Mouse (Mus musculus) heart, embryonic 15.5 days (tissue): Measurements from ENCODE around the gene Drc3. TPM values are rescaled to one million over a fixed set of nuclear protein-coding genes. Genes with fewer than 3 reads are reported as not detected.

ENCODE experiments used
- ATAC-seq: fragments of 200-750 bp; cut with Nextera tagmentation; replicated peaks from 2 replicates; pipeline ENCODE4 v1.8.0; 2017; ENCODE audit warnings: low read depth, moderate TSS enrichment; ENCODE audit not compliant: insufficient number of reproducible peaks, insufficient read depth, low FRiP score
- H3K27ac ChIP-seq: fragments of 300-500 bp; sonication (generic); 2 replicates; pipeline ENCODE4 v1.5.1; 2015; ENCODE audit warnings: mild to moderate bottlenecking, inconsistent platforms
- H3K27me3 ChIP-seq: fragments of 300-500 bp; sonication (generic); 2 replicates; pipeline ENCODE4 v1.6.1; 2015; ENCODE audit warnings: inconsistent platforms
- H3K36me3 ChIP-seq: fragments of 300-500 bp; sonication (generic); 2 replicates; pipeline ENCODE4 v1.6.1; 2015; ENCODE audit warnings: mild to moderate bottlenecking, inconsistent platforms
- H3K4me1 ChIP-seq: fragments of 300-500 bp; sonication (generic); replicated peaks from 2 replicates; pipeline ENCODE4 v1.6.1; 2015; ENCODE audit warnings: inconsistent platforms
- H3K4me2 ChIP-seq: fragments of 300-500 bp; sonication (generic); 2 replicates; pipeline ENCODE4 v1.6.1; 2015; ENCODE audit warnings: inconsistent platforms, mild to moderate bottlenecking, moderate library complexity
- H3K4me3 ChIP-seq: fragments of 300-500 bp; sonication (generic); 2 replicates; pipeline ENCODE4 v1.5.1; 2015; ENCODE audit warnings: mild to moderate bottlenecking, inconsistent platforms
- H3K9ac ChIP-seq: fragments of 300-500 bp; sonication (generic); 2 replicates; pipeline ENCODE4 v1.6.1; 2015; ENCODE audit warnings: mild to moderate bottlenecking, inconsistent platforms
- H3K9me3 ChIP-seq: fragments of 300-500 bp; sonication (generic); replicated peaks from 2 replicates; pipeline ENCODE4 v1.6.1; 2016; ENCODE audit warnings: inconsistent platforms
- WGBS: fragments of 180-500 bp; shearing (Covaris S2); methylation state at CpG from one replicate; pipeline ENCODE4 v1.1.7; 2015; ENCODE audit warnings: mixed read lengths; 5-methylcytosine and 5-hydroxymethylcytosine counted together
- polyA plus RNA-seq: library from polyadenylated mRNA; unstranded; fragments of >200 nt; fragmentation: Nextera tagmentation; extraction: Ambion mirVana; gene quantifications from 2 replicates; pipeline ENCODE4 v1.2.1, GENCODE M21; 2015

Drc3 gene
- polyA plus RNA-seq, 1 experiment from 2014 or later, result 2.9 TPM

- no peak overlapping the region for H3K4me3 ChIP-seq
- no peak for ATAC-seq
- WGBS, result 53% methylated on average over 6 of the region's 6 CpGs
These were observed 43.4 kb downstream of the Drc3 start for GRCm38 (mm10) chr11:60396546-60396945.

GRCm38 (mm10) chr11:60397172-60397571 lies 44.0 kb downstream of the Drc3 start:
- no peaks in the 10 kb centered on the region for H3K9me3 ChIP-seq
- no peak overlapping the region for H3K4me2 ChIP-seq
- H3K4me3 ChIP-seq, result no peak overlapping the region
- H3K27ac ChIP-seq, result no peak overlapping the region
- peaks cover 17% of the 10 kb centered on the region for H3K36me3 ChIP-seq
- WGBS, result 84% methylated on average over 2 of the region's 2 CpGs
- no peak for ATAC-seq
- no peak overlapping the region for H3K9ac ChIP-seq
- H3K4me1 ChIP-seq, result no peaks in the 10 kb centered on the region
- no peaks in the 10 kb centered on the region for H3K27me3 ChIP-seq

More at GRCm38 (mm10) chr11:60396546-60396945, 43.4 kb downstream of the Drc3 start:
- H3K27me3 ChIP-seq, result no peaks in the 10 kb centered on the region
- no peak overlapping the region for H3K4me2 ChIP-seq
- no peak overlapping the region for H3K9ac ChIP-seq
- no peak overlapping the region for H3K27ac ChIP-seq
- no peaks in the 10 kb centered on the region for H3K4me1 ChIP-seq
- H3K36me3 ChIP-seq, result peaks cover 12% of the 10 kb centered on the region
- no peaks in the 10 kb centered on the region for H3K9me3 ChIP-seq

GRCm38 (mm10) chr11:60406606-60407005 lies 53.5 kb downstream of the Drc3 start:
- peaks cover 72% of the 10 kb centered on the region for H3K36me3 ChIP-seq
- no peak for ATAC-seq
- WGBS, result 100% methylated on average over 1 of the region's 1 CpGs
- H3K27me3 ChIP-seq, result no peaks in the 10 kb centered on the region
- no peaks in the 10 kb centered on the region for H3K4me1 ChIP-seq
- H3K9ac ChIP-seq, result no peak overlapping the region
- H3K4me3 ChIP-seq, result no peak overlapping the region
- H3K4me2 ChIP-seq, result no peak overlapping the region
- no peak overlapping the region for H3K27ac ChIP-seq
- H3K9me3 ChIP-seq, result no peaks in the 10 kb centered on the region

- peaks cover 17% of the 10 kb centered on the region; the same call in 1 of the 2 replicates for H3K36me3 ChIP-seq
- H3K27ac ChIP-seq, result no peak overlapping the region
- 7% methylated on average over 3 of the region's 3 CpGs for WGBS
- H3K4me3 ChIP-seq, result no peak overlapping the region
- no peaks in the 10 kb centered on the region for H3K9me3 ChIP-seq
- no peaks in the 10 kb centered on the region for H3K27me3 ChIP-seq
- H3K4me2 ChIP-seq, result no peak overlapping the region
- no peak overlapping the region for H3K9ac ChIP-seq
- ATAC-seq, result no peak
- H3K4me1 ChIP-seq, result peaks cover 19% of the 10 kb centered on the region
These were observed 59.0 kb downstream of the Drc3 start for GRCm38 (mm10) chr11:60412173-60412572.

GRCm38 (mm10) chr11:60412921-60413320 lies 59.8 kb downstream of the Drc3 start:
- Histone ChIP-seq H3K27me3 (no peaks in the 10 kb centered on the region), H3K27ac (no peak overlapping the region), H3K9me3 (no peaks in the 10 kb centered on the region), H3K4me3 (no peak overlapping the region), H3K4me2 (no peak overlapping the region), H3K9ac (no peak overlapping the region), H3K4me1 (peaks cover 19% of the 10 kb centered on the region), H3K36me3 (peaks cover 10% of the 10 kb centered on the region; the same call in 1 of the 2 replicates)
- no peak for ATAC-seq
- WGBS, result 90% methylated on average over 2 of the region's 2 CpGs

- Histone ChIP-seq H3K36me3 (no peaks in the 10 kb centered on the region), H3K4me3 (peak overlapping the region; percentile 90), H3K27me3 (no peaks in the 10 kb centered on the region), H3K4me2 (peak overlapping the region; percentile 83), H3K9ac (peak overlapping the region; percentile 79), H3K4me1 (peaks cover 30% of the 10 kb centered on the region), H3K27ac (peak overlapping the region; percentile 54), H3K9me3 (no peaks in the 10 kb centered on the region)
- 0% methylated on average over 21 of the region's 21 CpGs for WGBS
- ATAC-seq, result peak; percentile 19
These were observed 63.4 kb downstream of the Drc3 start for GRCm38 (mm10) chr11:60416590-60416962.

GRCm38 (mm10) chr11:60416963-60417716 lies 64.0 kb downstream of the Drc3 start, which contains the start of gene Gid4:
Gid4 (plus strand) TSS chr11:60417145.
- under 1% methylated on average over 67 of the region's 81 CpGs for WGBS
- peak; percentile 97 for ATAC-seq
- H3K9me3 ChIP-seq, result no peaks in the 10 kb centered on the region

GRCm38 (mm10) chr11:60417717-60418472 lies 64.8 kb downstream of the Drc3 start, which contains the start of gene Atpaf2:
Atpaf2 (minus strand) TSS chr11:60418457.
- under 1% methylated on average over 39 of the region's 39 CpGs for WGBS
- peak; percentile 12; the same call in 1 of the 2 replicates for ATAC-seq
- no peaks in the 10 kb centered on the region for H3K9me3 ChIP-seq
- peak within 1 kb of the TSS; percentile 90 for H3K4me3 ChIP-seq
- H3K27me3 ChIP-seq, result no peaks in the 10 kb centered on the region
- H3K4me2 ChIP-seq, result peak within 1 kb of the TSS; percentile 90
- no peaks in the 10 kb centered on the region for H3K36me3 ChIP-seq
- H3K4me1 ChIP-seq, result peaks cover 30% of the 10 kb centered on the region
- H3K9ac ChIP-seq, result peak within 1 kb of the TSS; percentile 87
- H3K27ac ChIP-seq, result peak within 1 kb of the TSS; percentile 87

More at GRCm38 (mm10) chr11:60416963-60417716, 64.0 kb downstream of the Drc3 start, which contains the start of gene Gid4:
- H3K27me3 ChIP-seq, result no peaks in the 10 kb centered on the region
- no peaks in the 10 kb centered on the region for H3K36me3 ChIP-seq
- H3K9ac ChIP-seq, result peak within 1 kb of the TSS; percentile 87
- peak within 1 kb of the TSS; percentile 90 for H3K4me3 ChIP-seq
- H3K4me2 ChIP-seq, result peak within 1 kb of the TSS; percentile 90
- H3K4me1 ChIP-seq, result peaks cover 30% of the 10 kb centered on the region
- peak within 1 kb of the TSS; percentile 87 for H3K27ac ChIP-seq

GRCm38 (mm10) chr11:60418473-60418803 lies 65.3 kb downstream of the Drc3 start:
- peaks cover 30% of the 10 kb centered on the region for H3K4me1 ChIP-seq
- WGBS, result 5% methylated on average over 6 of the region's 6 CpGs
- no peaks in the 10 kb centered on the region for H3K27me3 ChIP-seq
- H3K4me3 ChIP-seq, result peak overlapping the region; percentile 90
- H3K36me3 ChIP-seq, result no peaks in the 10 kb centered on the region
- no peak for ATAC-seq
- H3K4me2 ChIP-seq, result peak overlapping the region; percentile 90
- H3K27ac ChIP-seq, result peak overlapping the region; percentile 87; the same call in 1 of the 2 replicates
- H3K9me3 ChIP-seq, result no peaks in the 10 kb centered on the region
- peak overlapping the region; percentile 87 for H3K9ac ChIP-seq

GRCm38 (mm10) chr11:60422046-60422668 lies 69.0 kb downstream of the Drc3 start:
- Histone ChIP-seq H3K4me3 (no peak overlapping the region), H3K4me1 (peaks cover 11% of the 10 kb centered on the region), H3K9ac (no peak overlapping the region), H3K4me2 (no peak overlapping the region), H3K27ac (no peak overlapping the region), H3K9me3 (no peaks in the 10 kb centered on the region), H3K27me3 (no peaks in the 10 kb centered on the region), H3K36me3 (no peaks in the 10 kb centered on the region; the same call in 1 of the 2 replicates)
- WGBS, result 65% methylated on average over 6 of the region's 6 CpGs
- ATAC-seq, result no peak

GRCm38 (mm10) chr11:60423006-60423405 lies 69.9 kb downstream of the Drc3 start:
- H3K9ac ChIP-seq, result no peak overlapping the region
- ATAC-seq, result no peak
- no peak overlapping the region for H3K4me3 ChIP-seq
- no peaks in the 10 kb centered on the region for H3K9me3 ChIP-seq
- no peak overlapping the region for H3K27ac ChIP-seq
- WGBS, result 95% methylated on average over 1 of the region's 1 CpGs
- H3K4me1 ChIP-seq, result peaks cover 11% of the 10 kb centered on the region
- H3K27me3 ChIP-seq, result no peaks in the 10 kb centered on the region
- H3K36me3 ChIP-seq, result peaks cover 6% of the 10 kb centered on the region; the same call in 1 of the 2 replicates
- H3K4me2 ChIP-seq, result no peak overlapping the region
